Mouse (Mus musculus) heart, embryonic 11.5 days (tissue): ENCODE data around the gene Syne3. TPM values are rescaled to one million over a fixed set of nuclear protein-coding genes. Genes with fewer than 3 reads are reported as not detected.
A peak's percentile ranks its signal among the peaks of the same experiment; 100 is the strongest.

Experiments
- ATAC-seq: fragments of 200-750 bp; cut with Nextera tagmentation; replicated peaks from 2 replicates; pipeline ENCODE4 v1.8.0; 2017; ENCODE audit warnings: moderate library complexity; ENCODE audit not compliant: insufficient number of reproducible peaks, low FRiP score, low TSS enrichment
- H3K27ac ChIP-seq: fragments of 300-500 bp; sonication (generic); 2 replicates; pipeline ENCODE4 v1.5.1; 2014; ENCODE audit warnings: mild to moderate bottlenecking, low read depth, low read length
- H3K27me3 ChIP-seq: fragments of 300-500 bp; sonication (generic); 2 replicates; pipeline ENCODE4 v1.6.1; 2014; ENCODE audit warnings: mild to moderate bottlenecking, low read length, mixed read lengths; ENCODE audit not compliant: control insufficient read depth, insufficient read depth
- H3K36me3 ChIP-seq: fragments of 300-500 bp; sonication (generic); 2 replicates; pipeline ENCODE4 v1.6.1; 2014; ENCODE audit warnings: mild to moderate bottlenecking, low read length, moderate library complexity, mixed read lengths; ENCODE audit not compliant: control insufficient read depth, insufficient read depth
- H3K4me1 ChIP-seq: fragments of 300-500 bp; sonication (generic); 2 replicates; pipeline ENCODE4 v1.6.1; 2014; ENCODE audit warnings: low read length; ENCODE audit not compliant: control insufficient read depth, insufficient read depth
- H3K4me2 ChIP-seq: fragments of 300-500 bp; sonication (generic); 2 replicates; pipeline ENCODE4 v1.6.1; 2014; ENCODE audit warnings: mild to moderate bottlenecking, moderate library complexity
- H3K4me3 ChIP-seq: fragments of 300-500 bp; sonication (generic); 2 replicates; pipeline ENCODE4 v1.5.1; 2014; ENCODE audit warnings: low read depth, low read length
- H3K9ac ChIP-seq: fragments of 300-500 bp; sonication (generic); 2 replicates; pipeline ENCODE4 v1.6.1; 2014; ENCODE audit warnings: mild to moderate bottlenecking, low read depth, low read length, moderate library complexity
- H3K9me3 ChIP-seq: fragments of 300-500 bp; sonication (generic); replicated peaks from 2 replicates; pipeline ENCODE4 v1.6.1; 2016; ENCODE audit warnings: low read length; ENCODE audit not compliant: control insufficient read depth
- WGBS: fragments of 180-500 bp; shearing (Covaris S2); extraction: QIAGEN DNeasy Blood & Tissue Kit; methylation state at CpG from one replicate; pipeline ENCODE4 v1.1.7; 2014; ENCODE audit not compliant: insufficient replicate concordance; 5-methylcytosine and 5-hydroxymethylcytosine counted together
- polyA plus RNA-seq: library from polyadenylated mRNA; unstranded; fragments of >200 nt; fragmentation: Nextera tagmentation; extraction: Ambion mirVana; gene quantifications from 2 replicates; pipeline ENCODE4 v1.2.1, GENCODE M21; 2014

Gene Syne3
- polyA plus RNA-seq, 1 experiment from 2014 or later: 0.42 TPM

DNA sequence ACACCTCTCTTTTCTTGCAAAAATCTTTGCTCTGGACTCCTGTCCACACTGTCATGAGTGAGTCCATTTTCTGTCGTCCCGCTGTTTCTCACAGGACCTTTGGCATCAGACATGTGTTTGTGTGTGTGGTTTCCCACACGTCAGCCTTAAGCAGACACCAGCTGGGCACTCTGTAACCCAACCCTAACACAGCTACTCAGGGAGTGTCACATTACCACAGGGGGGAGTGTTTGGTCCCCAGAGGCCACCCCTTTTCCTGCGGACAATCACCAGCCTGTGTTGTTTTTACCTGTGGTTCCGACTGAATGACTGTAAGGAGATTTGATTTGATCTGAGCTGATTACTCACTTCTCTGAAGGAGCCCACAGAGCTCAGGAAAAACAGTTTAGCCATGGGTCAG is 105.5 kb downstream of the Syne3 start:
- no peaks in the 10 kb centered on the region for H3K9me3 ChIP-seq
- no peak for ATAC-seq
- H3K9ac ChIP-seq: no peak overlapping the region
- H3K27me3 ChIP-seq: no peaks in the 10 kb centered on the region; the same call in 1 of the 2 replicates
- peaks cover 9% of the 10 kb centered on the region for H3K4me1 ChIP-seq
- no peaks in the 10 kb centered on the region for H3K36me3 ChIP-seq
- H3K4me3 ChIP-seq: no peak overlapping the region
- H3K27ac ChIP-seq: no peak overlapping the region
- no peak overlapping the region for H3K4me2 ChIP-seq
- 16% methylated on average over 5 of the region's 5 CpGs for WGBS

DNA sequence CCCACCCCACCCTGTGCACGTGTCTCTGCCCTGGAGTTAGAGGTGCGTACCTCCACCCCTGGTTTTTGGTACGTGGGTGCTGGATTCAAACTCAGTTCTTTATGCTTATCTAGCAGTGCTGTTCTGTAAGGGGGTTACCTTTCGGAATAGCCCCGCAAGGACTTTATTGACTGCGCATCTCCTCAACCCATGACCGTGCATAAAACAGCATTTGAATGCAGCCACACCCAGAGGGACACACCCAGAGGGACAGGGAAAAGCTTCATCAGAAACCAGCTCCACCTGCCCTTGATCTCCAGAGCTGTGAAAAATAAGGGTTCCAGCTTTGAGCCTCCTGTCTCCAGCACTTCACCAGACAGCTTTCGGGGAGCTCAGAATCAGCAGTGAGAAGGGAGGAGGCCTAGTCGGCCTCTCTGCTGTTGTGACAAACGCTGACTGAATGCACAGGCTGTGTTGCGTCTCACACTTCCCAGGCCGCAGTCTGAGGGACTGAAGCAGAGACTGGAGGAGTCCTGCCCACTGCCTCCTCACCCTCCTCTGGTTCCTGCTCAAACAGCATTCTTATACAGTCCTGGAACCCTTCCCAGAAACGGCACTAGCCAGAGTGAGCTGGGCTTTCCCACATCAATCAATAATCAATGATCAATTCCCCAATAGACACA is 107.1 kb downstream of the Syne3 start:
- WGBS: 69% methylated on average over 13 of the region's 13 CpGs
- Histone ChIP-seq H3K27ac (no peak overlapping the region), H3K36me3 (no peaks in the 10 kb centered on the region), H3K9ac (no peak overlapping the region), H3K4me3 (no peak overlapping the region), H3K4me1 (no peaks in the 10 kb centered on the region), H3K9me3 (no peaks in the 10 kb centered on the region), H3K27me3 (no peaks in the 10 kb centered on the region), H3K4me2 (no peak overlapping the region)
- ATAC-seq: no peak

DNA sequence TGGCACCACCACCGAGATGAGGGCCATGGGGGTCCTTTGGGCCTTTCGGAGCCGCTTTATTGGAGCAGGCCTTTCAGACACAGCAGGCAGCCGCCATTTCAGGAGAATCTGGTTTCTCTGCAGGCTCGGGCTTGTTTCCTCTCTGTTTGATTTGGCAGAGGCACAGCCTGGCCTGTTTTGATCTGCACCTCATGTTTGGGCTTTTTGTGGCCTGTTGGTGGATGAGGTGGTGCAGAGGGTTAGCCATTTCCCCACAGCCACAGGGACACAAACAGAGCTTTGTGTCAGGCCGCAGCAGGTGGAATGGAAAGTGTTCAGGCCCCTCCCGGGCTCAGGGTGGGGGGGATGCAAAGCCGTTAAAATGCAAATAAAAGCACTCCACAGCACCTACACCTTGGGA is 108.3 kb downstream of the Syne3 start:
- H3K9ac ChIP-seq: no peak overlapping the region
- no peaks in the 10 kb centered on the region for H3K4me1 ChIP-seq
- 55% methylated on average over 8 of the region's 8 CpGs for WGBS
- no peaks in the 10 kb centered on the region for H3K36me3 ChIP-seq
- H3K4me3 ChIP-seq: no peak overlapping the region
- H3K27me3 ChIP-seq: no peaks in the 10 kb centered on the region
- no peak overlapping the region for H3K4me2 ChIP-seq
- ATAC-seq: no peak
- H3K27ac ChIP-seq: no peak overlapping the region
- no peaks in the 10 kb centered on the region for H3K9me3 ChIP-seq

DNA sequence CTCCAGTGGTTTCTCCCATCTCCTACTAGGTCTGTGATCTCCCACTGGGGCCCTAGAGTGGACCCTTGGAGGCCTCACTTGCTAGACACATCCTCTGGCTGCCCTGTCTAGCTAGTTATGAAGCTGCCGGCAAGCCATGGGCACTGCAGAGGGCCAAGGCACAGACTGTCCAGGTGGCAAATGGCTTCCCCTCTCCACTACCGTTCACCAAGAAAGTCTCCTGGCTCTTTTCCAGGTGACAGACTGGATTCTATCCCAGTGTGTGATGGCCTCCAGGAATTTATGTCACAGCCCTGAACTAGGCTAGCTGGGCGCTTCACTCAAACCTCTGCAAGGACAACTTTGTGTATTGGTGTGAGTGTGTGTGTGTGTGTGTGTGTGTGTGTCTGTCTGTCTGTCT is 109.8 kb downstream of the Syne3 start:
- 64% methylated on average over 3 of the region's 3 CpGs for WGBS

DNA sequence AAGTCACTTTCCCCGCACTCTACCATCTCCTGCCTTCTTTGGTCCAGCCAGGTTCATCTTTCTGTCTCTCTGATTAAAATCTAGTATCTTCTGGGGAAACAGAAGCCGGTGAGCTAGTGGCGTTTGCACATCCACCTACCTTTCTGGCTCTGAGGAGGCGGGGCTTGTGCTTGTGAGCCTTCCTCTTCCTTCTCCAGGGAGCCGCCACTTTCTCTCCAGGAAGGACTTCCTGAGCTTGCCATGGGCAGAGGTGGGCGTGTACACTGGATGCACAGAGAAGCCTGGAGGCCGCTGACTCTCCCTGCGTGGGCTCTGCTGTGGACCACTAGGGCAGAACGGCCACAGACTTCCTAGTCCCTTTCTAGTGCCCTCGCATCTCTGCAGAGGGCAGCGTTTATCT is 110.4 kb downstream of the Syne3 start:
- 51% methylated on average over 11 of the region's 11 CpGs for WGBS
- Histone ChIP-seq H3K27ac (no peak overlapping the region), H3K4me1 (no peaks in the 10 kb centered on the region), H3K9me3 (no peaks in the 10 kb centered on the region), H3K9ac (no peak overlapping the region), H3K4me3 (no peak overlapping the region), H3K4me2 (no peak overlapping the region), H3K36me3 (no peaks in the 10 kb centered on the region), H3K27me3 (no peaks in the 10 kb centered on the region)
- ATAC-seq: no peak

More for the DNA sequence above, 109.8 kb downstream of the Syne3 start:
- no peak for ATAC-seq
- Histone ChIP-seq H3K4me1 (no peaks in the 10 kb centered on the region), H3K27ac (no peak overlapping the region), H3K4me3 (no peak overlapping the region), H3K4me2 (no peak overlapping the region), H3K9ac (no peak overlapping the region), H3K27me3 (no peaks in the 10 kb centered on the region), H3K9me3 (no peaks in the 10 kb centered on the region), H3K36me3 (no peaks in the 10 kb centered on the region)

DNA sequence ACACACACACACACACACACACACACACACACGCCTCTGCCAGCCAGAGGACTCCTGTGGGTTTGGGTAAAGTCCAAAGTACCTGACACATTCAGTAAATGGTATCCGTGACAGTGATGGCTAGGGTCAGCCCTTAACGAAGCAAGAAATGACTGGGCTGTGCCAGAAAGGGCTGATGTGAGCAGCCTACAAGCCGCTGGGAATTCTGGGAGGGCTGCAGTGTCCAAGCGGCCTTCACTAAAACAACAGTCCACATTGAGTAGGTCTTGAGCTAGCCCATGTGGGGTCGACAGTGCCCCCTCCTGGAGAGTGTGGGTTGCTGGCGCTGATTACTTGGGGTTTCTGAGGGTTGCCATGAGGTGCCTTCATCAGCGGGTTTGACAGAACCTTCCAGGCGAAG is 110.9 kb downstream of the Syne3 start:
- WGBS: 63% methylated on average over 9 of the region's 9 CpGs
- H3K36me3 ChIP-seq: no peaks in the 10 kb centered on the region
- no peak overlapping the region for H3K4me3 ChIP-seq
- ATAC-seq: no peak
- H3K27me3 ChIP-seq: no peaks in the 10 kb centered on the region
- H3K9me3 ChIP-seq: no peaks in the 10 kb centered on the region
- H3K4me1 ChIP-seq: no peaks in the 10 kb centered on the region
- no peak overlapping the region for H3K9ac ChIP-seq
- no peak overlapping the region for H3K4me2 ChIP-seq
- H3K27ac ChIP-seq: no peak overlapping the region

DNA sequence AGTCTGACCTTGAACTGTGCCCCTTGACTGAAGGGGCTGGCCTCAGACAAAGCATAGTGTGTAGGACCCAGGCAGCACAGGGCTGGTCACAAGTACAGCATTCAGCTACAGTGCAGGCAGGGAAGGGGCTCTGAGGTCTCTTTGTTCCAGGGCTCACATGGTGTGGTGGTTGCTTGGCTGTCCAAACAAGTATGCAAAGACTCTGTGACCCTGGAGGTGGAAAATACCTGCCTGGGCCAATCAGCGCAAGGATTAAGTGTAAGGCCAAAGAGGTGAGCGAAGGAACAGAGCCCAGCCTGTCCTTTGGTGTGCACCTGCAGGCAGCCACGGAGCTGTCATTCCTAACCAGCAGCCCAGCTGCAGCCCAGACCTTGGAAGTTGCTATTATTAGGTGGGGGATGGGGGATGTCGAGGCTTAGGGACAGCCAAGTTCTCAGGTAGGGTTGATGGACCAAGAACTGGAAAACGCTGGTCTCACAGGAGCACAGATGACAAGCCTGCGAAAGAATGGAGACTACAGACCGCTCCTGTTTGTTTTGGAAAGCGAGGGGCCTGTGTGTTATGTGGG is 112.5 kb downstream of the Syne3 start:
- ATAC-seq: 0 out of 2 replicates have a peak, but pooled peaks have one; percentile 19
- no peak overlapping the region for H3K27ac ChIP-seq

DNA sequence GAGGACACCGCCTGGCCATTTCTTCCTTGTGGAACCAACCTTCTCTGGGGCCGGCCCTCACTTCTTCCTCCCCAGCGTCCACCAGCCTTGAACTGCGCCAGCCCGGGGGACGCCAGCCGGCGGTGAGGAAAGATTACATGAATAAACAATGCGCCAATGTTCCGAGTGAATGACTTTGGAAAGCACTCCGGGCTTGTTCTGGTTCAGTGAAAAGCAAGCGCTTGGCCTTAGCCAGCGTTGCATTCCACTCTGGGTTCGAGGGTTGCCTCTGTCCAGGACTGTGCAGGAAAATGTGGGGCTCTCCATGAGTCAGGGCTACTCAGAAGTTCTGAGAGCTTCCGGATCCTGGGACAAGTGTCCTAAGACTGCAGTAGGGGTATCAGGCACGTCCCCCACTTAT is 113.0 kb downstream of the Syne3 start:
- no peaks in the 10 kb centered on the region for H3K4me1 ChIP-seq
- 65% methylated on average over 16 of the region's 16 CpGs for WGBS
- H3K9ac ChIP-seq: no peak overlapping the region
- ATAC-seq: no peak
- H3K9me3 ChIP-seq: no peaks in the 10 kb centered on the region
- no peak overlapping the region for H3K4me3 ChIP-seq
- H3K4me2 ChIP-seq: no peak overlapping the region
- no peaks in the 10 kb centered on the region for H3K36me3 ChIP-seq
- no peaks in the 10 kb centered on the region for H3K27me3 ChIP-seq
- H3K27ac ChIP-seq: no peak overlapping the region

More for the DNA sequence above, 112.5 kb downstream of the Syne3 start:
- Histone ChIP-seq H3K36me3 (no peaks in the 10 kb centered on the region), H3K9me3 (no peaks in the 10 kb centered on the region), H3K27me3 (no peaks in the 10 kb centered on the region), H3K4me1 (no peaks in the 10 kb centered on the region), H3K9ac (no peak overlapping the region), H3K4me3 (no peak overlapping the region), H3K4me2 (no peak overlapping the region)
- WGBS: 64% methylated on average over 8 of the region's 8 CpGs

DNA sequence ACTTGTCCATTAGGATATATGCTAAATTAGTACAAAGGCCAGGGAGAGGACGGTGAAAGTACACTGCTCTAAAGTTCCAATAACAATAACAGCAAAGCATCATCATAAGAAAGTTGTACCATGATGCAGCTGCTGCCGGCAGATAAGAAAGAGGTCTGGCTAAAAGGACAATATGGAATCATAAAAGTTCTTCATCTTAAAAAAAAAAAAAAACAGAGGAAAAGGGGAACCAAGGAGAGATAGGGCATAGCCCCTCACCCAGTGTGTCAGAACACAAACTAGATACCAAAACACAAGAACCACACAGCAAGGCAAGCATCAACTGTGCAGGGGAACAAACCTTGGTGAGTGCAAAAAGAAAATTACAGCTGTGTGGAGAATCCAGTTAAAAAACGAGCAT is 117.4 kb downstream of the Syne3 start:
- Histone ChIP-seq H3K27ac (no peak overlapping the region), H3K27me3 (no peaks in the 10 kb centered on the region), H3K9ac (no peak overlapping the region), H3K4me1 (no peaks in the 10 kb centered on the region), H3K36me3 (no peaks in the 10 kb centered on the region), H3K4me2 (no peak overlapping the region), H3K9me3 (no peaks in the 10 kb centered on the region), H3K4me3 (no peak overlapping the region)
- ATAC-seq: no peak
- 86% methylated on average over 3 of the region's 3 CpGs for WGBS
